26 mouse cellular contexts compared by ENCODE assay signal in genomic region chr19:49681204-49681603, GRCm38 (mm10).
DNase-seq lines count a peak whose midpoint lies in the region; ATAC-seq lines count a peak whose summit lies in the region.
"Had no signal": no experiment of that assay in that cellular context is flagged by ENCODE, and none has a peak within 500 bp of the region (broad histone marks: within the 10 kb centered on the region; RNA-seq: fewer than 3 reads in every experiment).

No protein-coding gene starts in this region.

- no peaks in the 10 kb centered on the region for H3K36me3 ChIP-seq in limb, embryonic 12.5 days
- no peaks in the 10 kb centered on the region for H3K36me3 ChIP-seq in limb, embryonic 10.5 days
- H3K36me3 ChIP-seq in embryonic facial prominence, embryonic 13.5 days = no peaks in the 10 kb centered on the region
- H3K36me3 ChIP-seq: forebrain, embryonic 10.5 days; G1E; heart, embryonic 12.5 days; hindbrain, embryonic 10.5 days; intestine, embryonic 15.5 days; neural tube, embryonic 15.5 days had no signal

- DNase-seq in frontal cortex, postnatal 10 days (ENCODE audit: low spot score in 2 of 2) = no peak
- no peak for DNase-seq in limb, embryonic 10.5 days (ENCODE audit: low spot score)
- peak; percentile 65 for DNase-seq in brain, adult 2 months (ENCODE audit: low read depth, low spot score)
- DNase-seq in gastrocnemius, adult 18-20 months (ENCODE audit: low spot score) = no peak
- DNase-seq: adrenal gland, postnatal 36 days; B cell, adult 2 months; cerebellum, adult 11-12 months; cerebellum, postnatal 14 days; embryo, embryonic 11 days; heart, postnatal 10 days; kidney, adult 8-10 months; kidney, postnatal 10 days; lung, postnatal 4 days; thymus, adult 2 months had no signal

- peaks cover 8% of the 10 kb centered on the region; the same call in 1 of the 2 replicates for H3K9me3 ChIP-seq in limb, embryonic 12.5 days
- H3K9me3 ChIP-seq in limb, embryonic 10.5 days (replicated peaks) = no peaks in the 10 kb centered on the region
- no peaks in the 10 kb centered on the region for H3K9me3 ChIP-seq in embryonic facial prominence, embryonic 13.5 days
- H3K9me3 ChIP-seq: intestine, embryonic 15.5 days; neural tube, embryonic 15.5 days had no signal

- ATAC-seq in frontal cortex, adult (ENCODE audit: low TSS enrichment) = peak; percentile 95
- peak; percentile 63; the same call in 1 of the 2 replicates for ATAC-seq in limb, embryonic 12.5 days (ENCODE audit: insufficient number of reproducible peaks, insufficient read depth, low FRiP score, low TSS enrichment, low read depth)
- ATAC-seq in embryonic facial prominence, embryonic 13.5 days (ENCODE audit: insufficient number of reproducible peaks, insufficient read depth, low FRiP score, low TSS enrichment, low read depth) = 0 out of 2 replicates have a peak, but pooled peaks have one; percentile 20
- ATAC-seq: hindbrain, embryonic 16.5 days; intestine, embryonic 15.5 days; Patski had no signal

- H3K4me3 ChIP-seq in limb, embryonic 12.5 days (replicated peaks) = no peak overlapping the region
- H3K4me3 ChIP-seq in limb, embryonic 10.5 days = no peak overlapping the region
- H3K4me3 ChIP-seq in embryonic facial prominence, embryonic 13.5 days = no peak overlapping the region
- H3K4me3 ChIP-seq: forebrain, embryonic 10.5 days; heart, embryonic 12.5 days; hindbrain, embryonic 10.5 days; intestine, embryonic 15.5 days; neural tube, embryonic 15.5 days had no signal

- no peak overlapping the region for H3K4me2 ChIP-seq in limb, embryonic 12.5 days
- H3K4me2 ChIP-seq in embryonic facial prominence, embryonic 13.5 days = no peak overlapping the region
- H3K4me2 ChIP-seq: heart, embryonic 12.5 days; intestine, embryonic 15.5 days; neural tube, embryonic 15.5 days had no signal

- H3K4me1 ChIP-seq in limb, embryonic 12.5 days (replicated peaks) = no peaks in the 10 kb centered on the region
- no peaks in the 10 kb centered on the region for H3K4me1 ChIP-seq in limb, embryonic 10.5 days
- no peaks in the 10 kb centered on the region for H3K4me1 ChIP-seq in embryonic facial prominence, embryonic 13.5 days
- H3K4me1 ChIP-seq: heart, embryonic 12.5 days; hindbrain, embryonic 10.5 days; intestine, embryonic 15.5 days had no signal

- H3K27me3 ChIP-seq in limb, embryonic 12.5 days = no peaks in the 10 kb centered on the region
- H3K27me3 ChIP-seq in limb, embryonic 10.5 days (ENCODE audit: low read depth, poor library complexity, severe bottlenecking) = no peaks in the 10 kb centered on the region
- no peaks in the 10 kb centered on the region for H3K27me3 ChIP-seq in embryonic facial prominence, embryonic 13.5 days
- H3K27me3 ChIP-seq: CH12.LX; heart, embryonic 12.5 days; intestine, embryonic 15.5 days; neural tube, embryonic 15.5 days had no signal

- no peak overlapping the region for H3K9ac ChIP-seq in limb, embryonic 12.5 days (replicated peaks)
- no peak overlapping the region for H3K9ac ChIP-seq in embryonic facial prominence, embryonic 13.5 days
- H3K9ac ChIP-seq: heart, embryonic 12.5 days; intestine, embryonic 15.5 days; neural tube, embryonic 15.5 days had no signal

- 47% methylated on average over 3 of the region's 3 CpGs for WGBS in limb, embryonic 12.5 days
- 85% methylated on average over 3 of the region's 3 CpGs for WGBS in limb, embryonic 10.5 days
- WGBS in embryonic facial prominence, embryonic 13.5 days = 64% methylated on average over 3 of the region's 3 CpGs

- H3K27ac ChIP-seq in limb, embryonic 12.5 days = no peak overlapping the region
- H3K27ac ChIP-seq in limb, embryonic 10.5 days = no peak overlapping the region
- no peak overlapping the region for H3K27ac ChIP-seq in embryonic facial prominence, embryonic 13.5 days
- H3K27ac ChIP-seq: forebrain, embryonic 10.5 days; hindbrain, embryonic 10.5 days; intestine, embryonic 15.5 days; neural tube, embryonic 15.5 days had no signal

Comparison
In these comparisons a context has a peak if more than half of its experiments do, and no peak if none do; other contexts are left out.
1. ATAC-seq: peak in every context shown above with its lines; median percentile 95 in frontal cortex, adult; 63 in limb, embryonic 12.5 days; 20 in embryonic facial prominence, embryonic 13.5 days.